Mouse (Mus musculus) MEL (cell line): ENCODE data around the gene Slc44a2. TPM values are rescaled to one million over a fixed set of nuclear protein-coding genes. Genes with fewer than 3 reads are reported as not detected.

ENCODE experiments used
- DNase-seq: peaks from one replicate; pipeline ENCODE4 v3.0.0; 2011; ENCODE audit warnings: low read depth, low spot score
- H3K27ac ChIP-seq: 2 replicates; pipeline ENCODE4 v1.5.1; 2012; ENCODE audit warnings: low read depth, mild to moderate bottlenecking, control low read depth, low read length, moderate library complexity; ENCODE audit not compliant: control insufficient read depth
- H3K27me3 ChIP-seq, 2 experiments: fragments of 150-350 bp in 1 of 2; sonication (generic) in 1 of 2; 2 replicates each; pipeline ENCODE4 v1.6.1; 2012; ENCODE audit warnings: low read length in 2 of 2, mild to moderate bottlenecking in 2 of 2, improper control_type of control experiment in 1 of 2, moderate library complexity in 1 of 2; ENCODE audit not compliant: insufficient read depth in 2 of 2, control insufficient read depth in 1 of 2
- H3K36me3 ChIP-seq, 2 experiments: 2 replicates each; pipeline ENCODE4 v1.6.1; 2012 to 2014; ENCODE audit warnings: low read length in 2 of 2, improper control_type of control experiment in 1 of 2, inconsistent platforms in 1 of 2, mild to moderate bottlenecking in 1 of 2; ENCODE audit not compliant: insufficient read depth in 2 of 2, control insufficient read depth in 1 of 2
- H3K4me1 ChIP-seq, 2 experiments: fragments of 150-350 bp in 1 of 2; sonication (generic) in 1 of 2; 2 replicates each; pipeline ENCODE4 v1.6.1; 2012; ENCODE audit warnings: low read length in 2 of 2, improper control_type of control experiment in 1 of 2, mild to moderate bottlenecking in 1 of 2; ENCODE audit not compliant: insufficient read depth in 2 of 2, control insufficient read depth in 1 of 2
- H3K4me3 ChIP-seq, 2 experiments: fragments of 150-350 bp in 1 of 2; sonication (generic) in 1 of 2; 2 replicates each; pipeline ENCODE4 v1.5.1; 2012; ENCODE audit warnings: low read depth in 2 of 2, low read length in 2 of 2, mild to moderate bottlenecking in 2 of 2, moderate library complexity in 2 of 2, control low read depth in 1 of 2, improper control_type of control experiment in 1 of 2; ENCODE audit not compliant: control insufficient read depth in 1 of 2, insufficient read depth in 1 of 2
- H3K79me2 ChIP-seq: 2 replicates; pipeline ENCODE4 v1.6.1; 2012; ENCODE audit warnings: mild to moderate bottlenecking, low read length, moderate library complexity; ENCODE audit not compliant: control insufficient read depth, poor library complexity, insufficient read depth
- H3K9ac ChIP-seq: 2 replicates; pipeline ENCODE4 v1.6.1; 2012; ENCODE audit warnings: low read depth, mild to moderate bottlenecking, control low read depth, low read length, moderate library complexity; ENCODE audit not compliant: control insufficient read depth, poor library complexity, severe bottlenecking
- H3K9me3 ChIP-seq: fragments of 150-350 bp; sonication (generic); replicated peaks from 2 replicates; pipeline ENCODE4 v1.6.1; 2012; ENCODE audit warnings: mild to moderate bottlenecking, low read length, improper control_type of control experiment, moderate library complexity; ENCODE audit not compliant: insufficient read depth
- BHLHE40 ChIP-seq: IDR thresholded peaks from 2 replicates; pipeline ENCODE4 v1.6.1; 2012; ENCODE audit warnings: low read depth, mild to moderate bottlenecking, inconsistent platforms, low read length, improper control_type of control experiment, borderline replicate concordance
- CHD1 ChIP-seq: IDR thresholded peaks from 2 replicates; pipeline ENCODE4 v1.6.1; 2012; ENCODE audit warnings: low read depth, mild to moderate bottlenecking, inconsistent platforms, low read length, improper control_type of control experiment
- CTCF ChIP-seq, 3 experiments: IDR thresholded peaks in 2 of 3; conservative IDR thresholded peaks in 1 of 3; 2 replicates each; pipeline ENCODE4 v1.5.1; 2011 to 2012; ENCODE audit warnings: low read length in 3 of 3, low read depth in 2 of 3, mild to moderate bottlenecking in 2 of 3, improper control_type of control experiment in 1 of 3, inconsistent platforms in 1 of 3, mixed read lengths in 1 of 3, moderate library complexity in 1 of 3; ENCODE audit not compliant: control insufficient read depth in 1 of 3, insufficient read depth in 1 of 3, poor library complexity in 1 of 3, severe bottlenecking in 1 of 3
- E2F4 ChIP-seq: IDR thresholded peaks from 2 replicates; pipeline ENCODE4 v1.6.1; 2011; ENCODE audit warnings: low read depth, low read length, improper control_type of control experiment, borderline replicate concordance
- ELF1 ChIP-seq: IDR thresholded peaks from 2 replicates; pipeline ENCODE4 v1.6.1; 2014; ENCODE audit warnings: low read depth, mild to moderate bottlenecking, inconsistent platforms, low read length, improper control_type of control experiment, moderate library complexity
- ETS1 ChIP-seq: IDR thresholded peaks from 2 replicates; pipeline ENCODE4 v1.6.1; 2012; ENCODE audit warnings: low read depth, mild to moderate bottlenecking, inconsistent platforms, low read length, improper control_type of control experiment, moderate library complexity
- GABPA ChIP-seq: IDR thresholded peaks from 2 replicates; pipeline ENCODE4 v1.6.1; 2012; ENCODE audit warnings: low read depth, mild to moderate bottlenecking, inconsistent platforms, low read length, improper control_type of control experiment, moderate library complexity
- HCFC1 ChIP-seq: IDR thresholded peaks from 2 replicates; pipeline ENCODE4 v1.6.1; 2012; ENCODE audit warnings: low read depth, mild to moderate bottlenecking, inconsistent platforms, low read length, improper control_type of control experiment, moderate library complexity
- JUND ChIP-seq: IDR thresholded peaks from 2 replicates; pipeline ENCODE4 v1.6.1; 2011; ENCODE audit warnings: low read depth, mild to moderate bottlenecking, improper control_type of control experiment, low read length
- MAFK ChIP-seq: IDR thresholded peaks from 2 replicates; pipeline ENCODE4 v1.6.1; 2011; ENCODE audit warnings: low read depth, mild to moderate bottlenecking, low read length, improper control_type of control experiment, borderline replicate concordance
- MAX ChIP-seq: IDR thresholded peaks from 2 replicates; pipeline ENCODE4 v1.6.1; 2011; ENCODE audit warnings: low read length, improper control_type of control experiment
- MYB ChIP-seq: IDR thresholded peaks from 2 replicates; pipeline ENCODE4 v1.6.1; 2011; ENCODE audit warnings: mild to moderate bottlenecking, low read depth, low read length, improper control_type of control experiment
- POLR2AphosphoS2 ChIP-seq: IDR thresholded peaks from 2 replicates; pipeline ENCODE4 v1.6.1; 2011; ENCODE audit warnings: low read length, improper control_type of control experiment
- RAD21 ChIP-seq: IDR thresholded peaks from 2 replicates; pipeline ENCODE4 v1.6.1; 2011; ENCODE audit warnings: mild to moderate bottlenecking, low read depth, low read length, improper control_type of control experiment
- RCOR1 ChIP-seq: IDR thresholded peaks from 2 replicates; pipeline ENCODE4 v1.6.1; 2012; ENCODE audit warnings: low read depth, mild to moderate bottlenecking, inconsistent platforms, low read length, improper control_type of control experiment
- SIN3A ChIP-seq: IDR thresholded peaks from 2 replicates; pipeline ENCODE4 v1.6.1; 2012; ENCODE audit warnings: low read length, improper control_type of control experiment, inconsistent platforms
- SMC3 ChIP-seq: IDR thresholded peaks from 2 replicates; pipeline ENCODE4 v1.6.1; 2011; ENCODE audit warnings: low read depth, low read length, improper control_type of control experiment
- TCF12 ChIP-seq: IDR thresholded peaks from 2 replicates; pipeline ENCODE4 v1.6.1; 2014; ENCODE audit warnings: low read depth, mild to moderate bottlenecking, inconsistent platforms, low read length, improper control_type of control experiment, moderate library complexity
- UBTF ChIP-seq: IDR thresholded peaks from 2 replicates; pipeline ENCODE4 v1.6.1; 2012; ENCODE audit warnings: low read depth, mild to moderate bottlenecking, inconsistent platforms, low read length, improper control_type of control experiment, moderate library complexity, borderline replicate concordance; ENCODE audit not compliant: insufficient read depth
- USF1 ChIP-seq: IDR thresholded peaks from 2 replicates; pipeline ENCODE4 v1.6.1; 2014; ENCODE audit warnings: low read depth, mild to moderate bottlenecking, inconsistent platforms, low read length, improper control_type of control experiment, moderate library complexity
- USF2 ChIP-seq, 2 experiments: IDR thresholded peaks; 2 replicates each; pipeline ENCODE4 v1.6.1; 2011 to 2012; ENCODE audit warnings: improper control_type of control experiment in 2 of 2, low read length in 2 of 2, borderline replicate concordance in 1 of 2, inconsistent platforms in 1 of 2, low read depth in 1 of 2, mild to moderate bottlenecking in 1 of 2; ENCODE audit not compliant: insufficient read depth in 1 of 2
- ZMIZ1 ChIP-seq: IDR thresholded peaks from 2 replicates; pipeline ENCODE4 v1.6.1; 2012; ENCODE audit warnings: low read depth, mild to moderate bottlenecking, inconsistent platforms, low read length, improper control_type of control experiment, moderate library complexity
- polyA plus RNA-seq, 2 experiments: library from polyadenylated mRNA; stranded (reverse) in 1 of 2; unstranded in 1 of 2; fragments of >175 nt in 1 of 2; fragments of >200 nt in 1 of 2; gene quantifications; 2 replicates each; pipeline versions ENCODE4 v1.2.1 to v1.2.4; 2012; ENCODE audit warnings: low replicate concordance in 2 of 2, low read depth in 1 of 2; ENCODE audit not compliant: insufficient read length in 2 of 2, insufficient read depth in 1 of 2, missing spikeins in 1 of 2
- total RNA-seq: library from RNA; depleted of rRNA; stranded (reverse); fragments of 300-350 nt; gene quantifications from 2 replicates; pipeline ENCODE4 v1.2.3, GENCODE M21; 2012

Slc44a2 gene
- total and polyA plus RNA-seq, 3 experiments: 27.3 to 121 TPM; not detected in 1

- Histone ChIP-seq H3K79me2 (peaks cover 30% of the 10 kb centered on the region), H3K36me3 (peaks cover 0 to 27% of the 10 kb centered on the region in 2 experiments; a peak in 2 of 4 replicates), H3K4me1 (peaks cover 18 to 20% of the 10 kb centered on the region in 2 experiments), H3K27ac (no peak overlapping the region), H3K9me3 (no peaks in the 10 kb centered on the region), H3K27me3 (peaks cover 0 to 5% of the 10 kb centered on the region in 2 experiments; a peak in 2 of 4 replicates), H3K4me3 (peak overlapping the region in 1 of 2 experiments; percentile 47; a peak in 2 of 4 replicates), H3K9ac (peak overlapping the region; percentile 28)
- TF ChIP-seq TCF12: no peak
- TF ChIP-seq CTCF (IDR thresholded peaks at IDR 0.05 in 2 of 3, conservative IDR thresholded peaks at IDR 0.05 in 1 of 3; ENCODE audit: control insufficient read depth in 1 of 3, insufficient read depth in 1 of 3, low read depth in 2 of 3, low read length in 3 of 3, poor library complexity in 1 of 3, severe bottlenecking in 1 of 3): no peak
- no peak for TF ChIP-seq JUND
- TF ChIP-seq USF1: no peak
- no peak for TF ChIP-seq ZMIZ1
- TF ChIP-seq SMC3: no peak
- TF ChIP-seq POLR2AphosphoS2: no peak
- no peak for TF ChIP-seq ETS1
- no peak for TF ChIP-seq ELF1
- no peak for TF ChIP-seq SIN3A
- no peak for TF ChIP-seq BHLHE40
- TF ChIP-seq CHD1: no peak
- no peak for TF ChIP-seq MAX
- TF ChIP-seq GABPA: no peak
- peak; percentile 71 for DNase-seq
Observed at GRCm38 (mm10) chr9:21292271-21292670, 28.2 kb upstream of the Slc44a2 start.

DNA sequence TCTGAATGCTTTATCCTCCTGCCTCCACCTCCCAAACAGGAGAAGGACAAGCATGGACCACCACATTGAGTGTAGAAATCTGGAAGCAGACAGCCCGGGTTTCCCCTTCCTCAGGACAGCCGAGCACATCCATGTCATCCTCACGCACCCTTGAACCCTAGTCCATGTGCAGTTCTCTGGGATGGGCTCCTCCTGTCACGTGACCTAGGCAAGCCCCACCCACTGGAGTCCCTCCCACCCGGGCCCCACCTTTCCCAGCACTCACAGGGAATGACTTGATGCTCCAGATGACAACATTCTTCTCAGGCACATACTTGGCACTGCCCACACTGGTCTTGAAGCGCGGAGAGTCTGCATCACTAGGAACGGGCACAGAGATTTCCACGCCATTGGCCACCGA lies 21.5 kb upstream of the Slc44a2 start:
- TF ChIP-seq POLR2AphosphoS2: no peak
- TF ChIP-seq RAD21: no peak
- no peak for TF ChIP-seq GABPA
- TF ChIP-seq BHLHE40: peak; percentile 42; the same call in 1 of the 2 replicates
- no peak for TF ChIP-seq UBTF
- TF ChIP-seq ETS1: no peak
- TF ChIP-seq CTCF (IDR thresholded peaks at IDR 0.05 in 2 of 3, conservative IDR thresholded peaks at IDR 0.05 in 1 of 3; ENCODE audit: control insufficient read depth in 1 of 3, insufficient read depth in 1 of 3, low read depth in 2 of 3, low read length in 3 of 3, poor library complexity in 1 of 3, severe bottlenecking in 1 of 3): no peak
- TF ChIP-seq E2F4: no peak
- peak; percentile 83 for TF ChIP-seq USF1
- TF ChIP-seq TCF12: no peak
- no peak for TF ChIP-seq HCFC1
- TF ChIP-seq MAX: no peak
- TF ChIP-seq MYB: no peak
- TF ChIP-seq RCOR1: no peak
- TF ChIP-seq MAFK: no peak
- peak; percentile 21 to 48; a peak in 1 of 4 replicates for TF ChIP-seq USF2 (IDR thresholded peaks at IDR 0.05; ENCODE audit: borderline replicate concordance in 1 of 2, insufficient read depth in 1 of 2, low read depth in 1 of 2, low read length in 2 of 2)
- no peak for TF ChIP-seq ELF1
- TF ChIP-seq, all 39 proteins: peak for 3
- no peak for DNase-seq
- Histone ChIP-seq H3K36me3 (no peaks in the 10 kb centered on the region), H3K27me3 (peaks cover 8 to 9% of the 10 kb centered on the region in 2 experiments; a peak in 3 of 4 replicates), H3K79me2 (no peaks in the 10 kb centered on the region), H3K9me3 (no peaks in the 10 kb centered on the region), H3K27ac (no peak overlapping the region), H3K4me1 (no peaks in the 10 kb centered on the region), H3K4me3 (no peak overlapping the region), H3K9ac (no peak overlapping the region)
